In genomic region chr13:24231146-24231545, GRCm38 (mm10) we compare ENCODE assay signal across 23 mouse cellular contexts. TPM values are rescaled to one million over a fixed set of nuclear protein-coding genes. Genes with fewer than 3 reads are reported as not detected.
DNase-seq lines count a peak whose midpoint lies in the region; ATAC-seq and TF ChIP-seq lines count a peak whose summit lies in the region.
"Had no signal": no experiment of that assay in that cellular context is flagged by ENCODE, and none has a peak within 500 bp of the region (broad histone marks: within the 10 kb centered on the region; RNA-seq: fewer than 3 reads in every experiment).

No protein-coding gene starts in this region.

- no peak for TF ChIP-seq CTCF in bone marrow, adult 2 months (IDR thresholded peaks at IDR 0.05; ENCODE audit: control insufficient read depth, insufficient read depth, low read length)
- no peak for TF ChIP-seq CTCF in spleen, adult 2 months (IDR thresholded peaks at IDR 0.05; ENCODE audit: extremely low read depth, insufficient read depth, insufficient read length, insufficient replicate concordance)

- peak; percentile 38 to 51 for DNase-seq in spleen, adult 18-20 months
- DNase-seq in spleen, postnatal 14 days (ENCODE audit: low spot score in 2 of 2) = no peak
- DNase-seq in spleen, adult 2 months (ENCODE audit: low read depth in 1 of 2, low spot score in 2 of 2) = peak; percentile 53 to 57
- DNase-seq: adrenal gland, postnatal 25 days; gastrocnemius, postnatal 25 days; heart, adult 18-20 months; heart, postnatal 4 days; kidney, postnatal 25 days; lung, embryonic 14.5 days; lung, postnatal 14 days; midbrain, embryonic 14.5 days; right cerebral cortex, postnatal 14 days; thymus, postnatal 4 days had no signal

- no peak overlapping the region for H3K4me2 ChIP-seq in neural tube, embryonic 15.5 days
- H3K4me2 ChIP-seq: embryonic facial prominence, embryonic 12.5 days; heart, embryonic 12.5 days; hindbrain, embryonic 13.5 days; limb, embryonic 12.5 days; liver, embryonic 15.5 days; lung, embryonic 14.5 days had no signal

- H3K4me3 ChIP-seq in bone marrow, adult 2 months (replicated peaks; ENCODE audit: control insufficient read depth, low read depth, low read length) = no peak overlapping the region
- H3K4me3 ChIP-seq in spleen, adult 2 months (ENCODE audit: extremely low read depth, insufficient read depth, insufficient read length) = no peak overlapping the region
- no peak overlapping the region for H3K4me3 ChIP-seq in neural tube, embryonic 15.5 days (replicated peaks)
- H3K4me3 ChIP-seq: embryonic facial prominence, embryonic 12.5 days; heart, embryonic 12.5 days; hindbrain, embryonic 13.5 days; left cerebral cortex, adult 2 months; limb, embryonic 12.5 days; liver, embryonic 15.5 days had no signal

- no peak for ATAC-seq in inflammation-experienced regulatory T-cells, adult 6 months
- ATAC-seq in neural tube, embryonic 15.5 days (ENCODE audit: low FRiP score) = no peak
- ATAC-seq: forebrain, embryonic 14.5 days had no signal

- H3K36me3 ChIP-seq in spleen, adult 2 months (ENCODE audit: control insufficient read depth, insufficient read depth, low read length) = no peaks in the 10 kb centered on the region
- no peaks in the 10 kb centered on the region for H3K36me3 ChIP-seq in neural tube, embryonic 15.5 days
- H3K36me3 ChIP-seq: embryonic facial prominence, embryonic 12.5 days; hindbrain, embryonic 13.5 days; limb, embryonic 12.5 days; liver, embryonic 15.5 days had no signal

- H3K4me1 ChIP-seq in bone marrow, adult 2 months (ENCODE audit: control insufficient read depth, insufficient read depth, low read length) = peaks cover 2% of the 10 kb centered on the region; the same call in 1 of the 2 replicates
- H3K4me1 ChIP-seq in spleen, adult 2 months (ENCODE audit: control insufficient read depth, insufficient read depth, insufficient read length) = peaks cover 14% of the 10 kb centered on the region; the same call in 1 of the 2 replicates
- H3K4me1 ChIP-seq in neural tube, embryonic 15.5 days = peaks cover 8% of the 10 kb centered on the region; the same call in 1 of the 2 replicates
- H3K4me1 ChIP-seq: liver, embryonic 15.5 days had no signal

- peak overlapping the region; percentile 63 for H3K27ac ChIP-seq in bone marrow, adult 2 months (ENCODE audit: control insufficient read depth, insufficient read depth, low read depth, low read length, poor library complexity)
- H3K27ac ChIP-seq in spleen, adult 2 months (ENCODE audit: insufficient read depth, low read length) = peak overlapping the region; percentile 88
- no peak overlapping the region for H3K27ac ChIP-seq in neural tube, embryonic 15.5 days (replicated peaks)
- H3K27ac ChIP-seq: embryonic facial prominence, embryonic 12.5 days; left cerebral cortex, adult 2 months; limb, embryonic 12.5 days; liver, embryonic 15.5 days had no signal

- no peaks in the 10 kb centered on the region for H3K27me3 ChIP-seq in spleen, adult 2 months (ENCODE audit: control insufficient read depth, insufficient read depth, low read length)
- no peaks in the 10 kb centered on the region for H3K27me3 ChIP-seq in neural tube, embryonic 15.5 days (replicated peaks)
- H3K27me3 ChIP-seq: embryonic facial prominence, embryonic 12.5 days; heart, embryonic 12.5 days; hindbrain, embryonic 13.5 days; limb, embryonic 12.5 days had no signal

- H3K9me3 ChIP-seq in neural tube, embryonic 15.5 days (replicated peaks) = no peaks in the 10 kb centered on the region
- H3K9me3 ChIP-seq: hindbrain, embryonic 13.5 days; limb, embryonic 12.5 days; liver, embryonic 15.5 days had no signal

- H3K9ac ChIP-seq in neural tube, embryonic 15.5 days (replicated peaks) = no peak overlapping the region
- H3K9ac ChIP-seq: embryonic facial prominence, embryonic 12.5 days; heart, embryonic 12.5 days; hindbrain, embryonic 13.5 days; limb, embryonic 12.5 days; liver, embryonic 15.5 days; lung, embryonic 14.5 days had no signal

- no peak for TF ChIP-seq POLR2A in bone marrow, adult 2 months (IDR thresholded peaks at IDR 0.05; ENCODE audit: borderline replicate concordance, control insufficient read depth, low read depth, low read length)
- TF ChIP-seq POLR2A in spleen, adult 2 months (IDR thresholded peaks at IDR 0.05; ENCODE audit: low read depth, low read length) = no peak

- 65% methylated on average over 2 of the region's 2 CpGs for WGBS in bone marrow, adult 2 months
- 38% methylated on average over 2 of the region's 2 CpGs for WGBS in spleen, adult 2 months
- 88% methylated on average over 2 of the region's 2 CpGs for WGBS in neural tube, embryonic 15.5 days

RNA-seq across cellular contexts. Expression of gene Carmil1, which starts 49.4 kb away (rescaled TPM):
- 6.5 and 9.8 TPM in 2 replicates for polyA plus RNA-seq in bone marrow, adult 2 months (2011; ENCODE audit: insufficient read depth, insufficient read length, low replicate concordance, missing spikeins)
- 3.4 and 4.3 TPM in 2 replicates for polyA plus RNA-seq in spleen, adult 2 months (2012; rRNA removed)
- 1 to 10 TPM in 2 of 3 experiments, under 1 TPM in 1; 0.24 to 2.4 (median 1.4) TPM for polyA plus RNA-seq in inflammation-experienced regulatory T-cells, adult 6 months (2017; shearing (Covaris generic))
- 37.6 and 39.9 TPM in 2 replicates for polyA plus RNA-seq in neural tube, embryonic 15.5 days (2015; fragmentation: Nextera tagmentation; extraction: Ambion mirVana)

Comparison
In these comparisons a context has a peak if more than half of its experiments do, and no peak if none do; other contexts are left out.
1. DNase-seq: peak in spleen, adult 18-20 months (2 of 2) and spleen, adult 2 months (2 of 2); none in spleen, postnatal 14 days (0 of 2).